Mouse (Mus musculus) urinary bladder, adult 18-20 months (tissue): ENCODE measurements around the gene Arhgef19.
A peak's percentile ranks its signal among the peaks of the same experiment; 100 is the strongest.

Source experiments
- DNase-seq, 2 experiments: peaks; one replicate each; pipeline ENCODE4 v3.0.0; 2022; ENCODE audit warnings: low spot score in 2 of 2, mixed read lengths in 2 of 2

Gene Arhgef19

DNA sequence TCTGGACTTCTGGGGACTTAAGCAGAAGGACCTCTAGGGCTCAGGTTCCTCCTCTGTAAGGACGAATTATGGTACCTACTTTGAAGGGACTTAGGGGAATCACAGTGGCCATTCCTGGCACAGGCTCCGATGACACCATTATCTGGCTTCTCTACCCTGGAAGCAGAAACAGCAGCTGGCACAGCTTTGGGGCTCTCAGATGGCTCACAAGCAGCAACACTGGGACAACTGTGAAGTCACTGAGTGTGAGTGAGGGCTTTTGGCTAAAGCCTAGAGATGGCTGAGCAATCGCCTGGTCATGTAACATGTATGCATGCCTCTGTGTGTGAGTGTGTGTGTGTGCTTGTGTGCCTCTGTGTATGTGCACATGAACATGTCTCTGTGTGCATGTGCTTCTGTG, 2.4 kb upstream of the Arhgef19 start:
- DNase-seq, result no peak

DNA sequence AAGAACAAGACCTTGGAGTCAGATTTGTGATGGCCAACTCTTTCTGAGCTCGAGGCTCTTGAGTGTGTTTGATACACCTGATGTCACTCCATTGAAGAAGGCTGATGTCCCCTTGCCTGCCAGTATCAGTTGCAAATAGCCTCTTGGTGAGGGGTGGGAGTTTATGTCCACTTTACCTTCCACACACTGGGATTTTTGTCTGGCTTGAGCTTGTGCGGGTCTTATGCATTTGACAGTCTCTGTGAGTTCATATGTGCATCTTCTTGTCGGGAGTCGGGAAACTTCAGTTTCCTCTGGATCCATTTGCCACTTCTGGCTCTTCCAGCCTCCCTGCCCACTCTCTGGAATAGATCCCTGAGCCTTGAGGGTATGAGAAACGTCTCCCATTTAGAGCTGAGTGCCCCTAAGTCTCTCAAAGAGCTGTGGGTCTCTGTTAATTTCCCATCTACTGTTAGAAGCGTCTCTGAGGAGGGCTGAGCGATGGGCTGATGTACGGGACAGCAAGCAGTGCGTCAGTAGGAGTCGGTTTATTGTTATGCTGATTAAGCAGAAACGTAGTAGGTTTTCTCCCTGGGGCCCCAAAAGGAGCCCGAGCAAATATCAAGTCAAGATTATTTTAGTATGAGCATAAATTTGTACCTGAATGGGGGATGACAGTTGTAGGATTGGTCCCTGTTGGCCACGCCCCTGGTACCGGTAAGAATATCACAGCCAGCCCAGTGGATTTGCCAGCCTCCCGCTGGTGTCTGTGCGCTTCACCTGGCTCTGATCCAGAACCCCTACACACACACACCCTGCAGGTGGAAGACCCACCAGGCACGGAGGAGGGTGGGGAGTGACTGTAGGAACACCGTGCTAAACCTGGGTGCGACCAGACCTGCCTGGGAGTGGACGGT, 559 bp upstream of the Arhgef19 start:
- no peak for DNase-seq

DNA sequence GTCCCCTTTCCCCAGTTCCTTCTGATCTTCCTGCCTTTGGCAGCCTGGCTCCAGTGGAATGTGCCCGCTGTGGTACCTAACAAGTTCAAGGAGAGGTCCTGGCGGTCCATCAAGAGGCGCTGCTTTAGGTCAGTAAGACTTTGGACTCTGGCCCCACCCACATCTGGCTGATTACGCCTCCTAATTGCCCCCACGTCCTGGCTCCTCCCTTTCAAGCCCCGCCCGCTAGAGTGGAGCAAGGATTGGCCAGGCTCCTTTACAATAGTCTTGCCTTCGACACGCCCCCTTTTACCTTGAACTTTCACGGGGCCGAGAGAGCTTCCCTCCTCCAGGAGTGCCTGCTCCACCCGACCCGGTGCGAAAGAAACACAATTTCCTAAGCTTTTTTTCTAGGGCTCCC, 1.3 kb downstream of the Arhgef19 start:
- peak in 1 of 2 experiments; percentile 53 for DNase-seq

DNA sequence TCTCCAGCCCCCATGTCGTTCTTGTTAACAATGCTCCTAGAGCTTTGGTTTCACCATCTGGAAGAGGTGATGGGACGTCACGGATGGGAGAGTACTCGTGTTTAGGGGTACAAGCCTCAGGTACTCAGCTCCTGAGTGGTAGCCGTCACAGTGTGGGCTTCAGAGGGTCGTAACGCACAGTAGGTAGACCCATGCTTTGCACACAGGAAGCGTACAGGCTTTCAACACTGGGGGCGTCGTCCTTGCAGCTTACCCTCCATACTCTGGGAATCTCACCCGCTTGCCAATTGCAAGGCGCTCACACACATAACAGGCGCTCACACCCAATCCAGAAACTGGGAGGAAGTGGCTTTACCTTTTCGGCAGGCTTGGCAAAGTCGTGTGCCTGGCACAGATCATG, 2.6 kb downstream of the Arhgef19 start:
- no peak for DNase-seq

DNA sequence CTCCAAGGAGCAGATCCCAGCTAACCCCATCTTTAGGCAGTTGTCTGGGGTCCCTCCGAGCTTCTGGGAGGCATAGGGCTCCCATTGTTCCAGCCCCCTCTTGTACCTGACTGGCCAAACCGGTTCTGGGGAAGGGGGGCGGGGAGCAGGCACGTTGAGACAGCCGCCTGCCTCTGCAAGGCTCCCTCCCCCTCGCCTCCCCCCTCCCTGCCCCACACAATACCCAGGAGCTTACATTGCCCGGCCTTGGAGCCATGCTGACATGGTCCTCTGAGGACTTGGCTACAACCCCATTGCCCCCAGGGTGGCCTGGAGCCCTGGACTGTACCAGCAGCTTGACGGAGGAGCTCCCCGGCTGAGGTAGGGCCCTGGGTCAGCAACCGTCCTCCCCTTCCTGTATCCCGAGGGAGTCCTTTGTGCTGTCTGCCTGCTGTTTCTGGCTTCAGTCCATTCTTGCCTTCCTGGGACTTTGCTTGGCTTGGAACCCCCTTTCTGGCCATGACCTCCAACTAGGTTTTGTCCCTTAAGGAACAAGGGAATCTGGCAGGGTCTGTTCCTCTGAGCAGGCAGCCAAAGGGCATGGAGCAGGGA, 3.4 kb downstream of the Arhgef19 start:
- peak; percentile 62 to 66 for DNase-seq

DNA sequence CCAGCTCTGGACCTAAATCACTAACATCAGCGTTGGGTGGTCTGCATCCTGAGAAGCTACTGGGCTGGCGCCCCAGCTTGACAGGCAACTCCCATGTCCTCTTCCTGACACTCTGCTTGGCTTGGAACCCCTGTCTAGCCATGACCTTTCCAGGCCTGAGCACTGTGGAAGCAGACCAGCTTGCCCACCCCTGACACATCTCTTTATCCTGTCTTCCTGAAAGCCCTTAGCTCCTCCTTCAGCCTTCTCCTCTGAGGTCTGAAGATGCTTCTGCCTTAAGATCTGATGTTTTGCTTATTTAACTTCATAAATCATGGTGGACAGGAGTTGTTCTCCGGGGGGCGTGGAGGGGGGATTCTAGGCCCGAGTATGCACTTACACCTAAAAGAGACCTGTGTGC, 4.3 kb downstream of the Arhgef19 start:
- no peak for DNase-seq

DNA sequence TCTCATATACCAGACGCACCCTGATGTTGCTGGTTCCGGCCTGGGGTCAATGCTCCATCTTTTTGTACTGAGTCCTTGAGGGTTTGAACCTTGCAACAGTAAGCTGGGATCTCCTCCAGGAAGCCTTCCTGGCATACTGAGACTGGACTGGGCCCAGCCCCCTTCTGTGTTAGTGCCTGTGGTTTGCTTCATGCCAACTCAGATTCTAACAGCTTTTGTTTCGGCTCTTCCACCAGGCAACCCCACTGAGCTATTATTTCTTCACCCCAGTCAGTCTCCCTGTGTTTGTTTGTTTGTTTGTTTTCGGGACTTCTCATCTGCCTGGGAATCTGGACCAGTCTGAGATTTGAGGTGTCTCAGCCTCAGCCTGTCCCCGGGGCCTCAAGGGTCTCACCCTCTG, 5.1 kb downstream of the Arhgef19 start:
- DNase-seq, result no peak

DNA sequence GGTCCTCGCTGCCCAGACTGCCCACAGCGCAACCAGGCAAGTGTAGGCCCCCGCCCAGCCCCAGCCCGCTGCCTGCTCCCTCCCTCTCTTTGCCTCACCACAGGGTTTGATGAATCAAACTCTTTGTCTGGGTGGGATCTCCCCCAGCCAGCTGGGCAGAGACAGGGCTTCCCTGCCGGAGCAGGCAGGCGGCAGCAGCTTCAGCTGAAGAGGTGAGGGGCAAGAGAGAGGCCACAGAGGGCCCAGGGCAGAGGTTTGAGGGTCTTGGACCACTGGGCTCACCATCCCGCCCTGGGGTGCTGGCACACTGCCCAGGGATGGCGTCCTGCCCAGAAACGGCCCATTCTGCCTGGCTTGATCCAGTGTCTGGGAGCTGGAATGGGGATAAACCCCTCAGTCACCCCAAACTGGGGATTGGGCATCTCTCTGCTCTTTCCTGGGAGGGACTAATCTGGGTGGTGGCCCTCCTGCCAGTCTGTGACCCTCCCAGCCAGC, 5.7 kb downstream of the Arhgef19 start:
- no peak for DNase-seq

DNA sequence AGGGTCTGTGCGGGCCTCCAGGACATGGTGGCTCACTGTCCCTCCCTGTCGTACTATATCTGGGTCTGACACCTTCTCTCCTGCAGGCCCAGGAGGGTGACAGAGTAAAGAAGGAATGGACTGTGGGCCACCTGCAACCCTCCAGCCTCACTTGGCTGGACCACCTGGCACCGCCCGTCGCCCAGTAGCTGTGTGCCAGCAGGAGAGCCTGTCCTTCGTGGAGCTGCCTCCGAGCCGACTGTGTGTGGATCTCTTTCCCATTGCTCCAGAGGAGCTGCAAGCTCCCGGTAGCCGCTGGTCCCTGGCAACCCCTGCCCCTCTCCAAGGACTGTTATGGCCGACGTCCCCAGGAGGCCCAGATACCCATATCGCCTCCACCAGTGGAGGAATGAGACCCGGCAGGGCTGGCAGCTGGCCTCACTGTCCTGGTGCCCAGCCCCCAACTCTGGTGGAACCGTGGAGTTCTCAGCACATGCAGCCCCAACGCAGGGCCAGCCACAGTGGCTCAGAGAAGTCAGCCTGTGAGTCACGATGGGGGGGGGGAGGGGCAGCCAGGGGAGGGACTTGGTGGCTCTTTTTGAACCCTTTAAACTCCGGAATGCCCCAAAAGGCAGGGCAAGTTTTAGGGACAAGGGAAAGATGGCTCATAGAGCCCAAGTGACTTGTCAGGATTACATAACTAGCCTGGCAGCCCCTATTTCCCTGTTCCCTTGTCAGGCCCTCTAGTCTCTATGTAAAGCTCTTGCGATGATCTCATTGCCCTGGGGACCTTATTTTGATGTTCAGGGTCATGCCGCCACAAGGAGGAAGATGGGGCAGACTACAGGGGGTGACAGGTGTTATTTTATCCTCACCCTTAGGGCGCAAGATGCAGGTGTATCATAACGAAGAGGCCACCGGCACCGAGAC, 7.0 kb downstream of the Arhgef19 start:
- no peak for DNase-seq

DNA sequence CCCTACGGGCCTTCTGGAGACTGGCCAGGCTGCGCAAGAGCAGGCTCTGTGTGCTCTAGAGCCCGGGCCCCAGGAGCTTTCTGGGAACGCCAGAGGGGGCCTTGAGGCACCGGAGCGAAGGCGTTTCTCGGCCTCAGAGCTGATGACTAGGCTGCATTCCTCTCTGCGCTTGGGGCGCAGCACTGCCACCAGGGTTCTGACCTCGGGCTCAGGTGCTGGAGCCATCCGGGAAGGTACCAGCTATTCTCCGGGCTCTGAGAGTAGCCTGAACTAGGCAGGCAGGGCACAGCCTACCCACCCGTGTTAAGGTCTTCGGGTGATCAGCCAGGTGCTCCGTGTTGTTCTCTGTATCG, 7.7 kb downstream of the Arhgef19 start:
- DNase-seq, result no peak

DNA sequence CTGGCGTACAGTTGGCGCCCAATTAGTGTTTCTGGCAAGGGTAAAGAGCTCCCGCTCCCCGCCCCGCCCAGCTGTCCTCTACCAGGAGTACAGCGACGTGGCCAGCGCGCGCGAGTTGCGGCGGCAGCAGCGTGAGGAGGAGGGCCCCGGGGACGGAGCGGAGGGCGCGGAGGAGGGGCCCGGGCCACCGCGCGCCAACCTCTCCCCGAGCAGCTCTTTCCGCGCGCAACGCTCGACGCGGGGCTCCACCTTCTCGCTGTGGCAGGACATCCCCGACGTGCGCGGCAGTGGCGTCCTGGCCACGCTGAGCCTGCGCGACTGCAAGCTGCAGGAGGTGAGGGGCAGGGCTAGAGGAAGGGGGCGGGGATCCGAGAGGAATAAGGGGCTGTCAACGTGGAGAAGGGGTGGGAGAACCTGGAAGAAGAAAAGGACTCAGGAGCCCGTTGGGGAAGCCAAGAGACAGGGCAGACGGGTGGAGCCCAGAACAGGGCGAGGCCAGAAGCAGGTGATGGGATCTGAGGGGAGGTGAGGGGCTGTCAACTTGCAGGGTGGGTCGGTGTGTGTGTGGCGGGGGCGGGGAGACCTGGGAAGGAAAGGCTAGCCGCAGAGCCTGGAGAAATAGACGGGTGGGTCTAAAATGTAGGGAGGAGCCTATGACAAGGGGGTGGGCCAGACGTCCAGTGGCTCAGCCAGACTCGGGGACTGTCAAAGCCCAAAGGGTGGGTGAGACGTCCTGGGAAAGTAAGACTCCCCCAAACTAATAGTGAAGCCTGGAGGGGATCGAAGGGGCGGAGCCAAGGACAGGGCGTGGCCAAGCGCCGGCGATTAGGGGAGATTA, 8.7 kb downstream of the Arhgef19 start:
- no peak for DNase-seq

DNA sequence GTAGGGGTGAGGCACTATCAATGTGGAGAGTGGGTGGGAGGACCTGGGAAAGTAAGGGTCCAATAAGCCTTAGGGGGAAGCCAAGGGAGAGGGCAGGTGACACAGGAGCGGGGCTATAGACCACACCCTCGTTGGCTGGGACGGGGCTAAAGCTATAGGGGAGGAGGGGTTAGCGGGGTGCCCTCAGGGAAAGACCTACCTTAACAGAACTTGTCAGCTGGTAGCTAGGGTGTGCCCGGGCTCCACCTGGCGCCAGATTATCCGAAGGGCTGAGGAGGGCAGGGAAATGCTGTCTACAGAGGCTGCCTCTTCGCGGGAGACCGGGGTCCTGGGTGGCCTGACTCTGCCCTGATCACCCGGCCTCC, 9.3 kb downstream of the Arhgef19 start:
- DNase-seq, result no peak

DNA sequence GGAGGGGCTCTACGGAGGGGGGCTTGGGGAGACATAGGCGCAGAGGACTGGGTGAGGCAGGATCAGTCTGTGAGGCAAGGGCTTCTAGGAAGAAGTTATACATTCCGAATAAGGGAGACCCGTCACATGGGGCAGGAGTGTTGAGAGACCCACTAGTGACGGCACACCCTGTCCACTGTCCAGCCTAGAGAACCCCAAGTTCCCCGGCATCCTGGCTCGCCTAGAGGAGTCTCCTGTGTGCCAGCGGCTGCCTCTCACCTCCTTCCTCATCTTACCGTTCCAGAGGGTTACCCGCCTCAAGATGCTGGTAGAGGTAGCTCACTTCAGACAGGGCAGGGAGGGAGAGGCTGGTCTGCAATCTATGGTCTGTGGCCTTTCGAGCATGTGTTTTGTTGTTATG, 10.1 kb downstream of the Arhgef19 start:
- DNase-seq, result no peak

DNA sequence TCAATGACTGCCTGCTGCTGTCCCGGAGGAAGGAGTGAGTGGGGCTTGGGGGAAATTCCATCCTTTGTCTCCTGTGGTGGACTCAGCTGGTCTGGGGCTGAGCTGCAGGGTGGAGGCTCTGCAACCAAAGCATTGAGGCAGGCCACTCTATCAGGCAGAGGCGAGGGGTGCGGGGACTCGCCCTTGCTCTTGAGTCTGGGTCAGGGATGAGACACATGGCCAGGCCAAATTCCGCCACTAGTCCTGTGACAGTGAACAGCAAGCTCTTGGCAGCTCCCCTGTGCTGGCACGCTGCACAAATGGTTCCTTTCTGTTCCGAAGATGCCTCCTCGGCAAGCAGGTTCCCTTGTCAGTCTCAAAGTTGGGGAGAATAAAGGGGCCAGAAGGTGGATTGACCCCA, 11.8 kb downstream of the Arhgef19 start:
- DNase-seq, result no peak

DNA sequence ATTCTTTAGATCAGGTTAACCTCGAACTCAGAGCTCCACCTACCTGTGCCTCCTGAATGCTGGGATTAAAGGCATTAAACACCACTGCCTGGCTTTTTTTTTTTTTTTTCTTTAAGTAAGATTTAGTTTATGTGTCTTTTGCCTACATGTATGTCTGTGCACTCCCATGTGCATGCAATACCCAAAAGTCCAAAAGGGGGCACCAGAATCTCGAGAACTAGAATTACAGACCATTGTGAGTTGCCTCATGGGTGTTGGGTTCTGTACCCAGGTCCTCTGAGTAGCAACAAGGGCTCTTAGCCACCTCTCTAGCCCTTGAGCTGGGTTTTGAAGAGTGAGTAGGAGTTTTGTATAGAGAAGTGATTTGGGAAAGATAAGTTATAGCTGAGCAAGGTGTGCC, 13.3 kb downstream of the Arhgef19 start:
- DNase-seq, result no peak

DNA sequence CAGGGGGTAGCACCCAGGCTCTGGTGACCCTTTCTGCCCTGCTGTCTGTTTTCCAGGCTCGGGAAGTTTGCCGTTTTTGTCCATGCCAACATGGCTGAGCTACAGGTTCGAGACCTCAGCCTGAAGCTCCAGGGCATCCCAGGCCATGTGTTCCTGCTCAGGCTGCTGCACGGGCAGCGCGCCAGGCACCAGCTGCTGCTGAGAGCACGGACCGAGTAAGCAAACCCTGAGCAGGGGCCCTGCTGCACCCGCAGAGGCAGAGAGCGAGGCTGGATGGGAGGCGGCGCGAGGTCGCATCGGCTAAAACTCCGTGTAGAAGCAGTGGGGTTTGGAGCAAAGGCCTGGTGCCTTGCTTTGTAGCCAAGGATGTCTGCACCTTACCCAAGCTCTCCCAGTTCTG, 14.9 kb downstream of the Arhgef19 start:
- DNase-seq, result no peak

DNA sequence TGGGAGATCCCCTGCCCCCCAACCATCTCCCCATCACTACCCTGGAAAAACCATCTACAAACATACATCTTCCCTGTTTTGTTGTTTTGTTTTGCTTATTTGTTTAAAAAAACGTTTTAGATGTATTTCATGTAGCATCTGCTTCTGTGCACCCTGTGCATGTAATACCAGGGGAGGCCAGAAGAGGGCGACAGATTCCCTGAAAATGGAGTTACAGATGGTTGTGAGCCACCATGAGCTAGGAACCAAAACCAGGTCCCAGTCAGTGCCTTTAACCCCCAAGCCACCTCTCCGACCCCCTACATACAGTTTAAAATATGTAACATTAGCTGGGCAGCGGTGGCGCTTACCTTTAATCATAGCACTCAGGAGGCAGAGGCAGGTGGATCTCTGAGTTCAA, 18.1 kb downstream of the Arhgef19 start:
- no peak for DNase-seq

DNA sequence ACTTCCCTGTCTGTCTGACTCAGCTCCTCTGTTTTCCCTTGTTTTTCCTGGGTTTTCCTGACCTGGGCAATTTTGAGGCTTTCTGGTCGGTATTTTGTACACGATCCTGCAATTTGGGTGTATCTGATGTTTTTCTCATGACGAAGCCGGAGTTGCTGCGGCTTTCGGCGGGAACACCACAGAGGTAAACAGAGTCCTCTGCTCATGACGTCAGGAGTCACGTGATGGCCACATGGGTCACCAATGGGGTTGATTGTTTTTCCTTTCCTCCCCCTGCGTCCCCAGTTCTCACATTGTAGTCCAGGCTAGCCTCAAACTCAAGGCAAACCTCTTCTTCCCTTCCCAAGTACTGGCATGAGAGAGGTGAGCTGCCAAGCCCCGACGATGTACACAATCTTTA, 20.1 kb downstream of the Arhgef19 start:
- DNase-seq, result no peak

DNA sequence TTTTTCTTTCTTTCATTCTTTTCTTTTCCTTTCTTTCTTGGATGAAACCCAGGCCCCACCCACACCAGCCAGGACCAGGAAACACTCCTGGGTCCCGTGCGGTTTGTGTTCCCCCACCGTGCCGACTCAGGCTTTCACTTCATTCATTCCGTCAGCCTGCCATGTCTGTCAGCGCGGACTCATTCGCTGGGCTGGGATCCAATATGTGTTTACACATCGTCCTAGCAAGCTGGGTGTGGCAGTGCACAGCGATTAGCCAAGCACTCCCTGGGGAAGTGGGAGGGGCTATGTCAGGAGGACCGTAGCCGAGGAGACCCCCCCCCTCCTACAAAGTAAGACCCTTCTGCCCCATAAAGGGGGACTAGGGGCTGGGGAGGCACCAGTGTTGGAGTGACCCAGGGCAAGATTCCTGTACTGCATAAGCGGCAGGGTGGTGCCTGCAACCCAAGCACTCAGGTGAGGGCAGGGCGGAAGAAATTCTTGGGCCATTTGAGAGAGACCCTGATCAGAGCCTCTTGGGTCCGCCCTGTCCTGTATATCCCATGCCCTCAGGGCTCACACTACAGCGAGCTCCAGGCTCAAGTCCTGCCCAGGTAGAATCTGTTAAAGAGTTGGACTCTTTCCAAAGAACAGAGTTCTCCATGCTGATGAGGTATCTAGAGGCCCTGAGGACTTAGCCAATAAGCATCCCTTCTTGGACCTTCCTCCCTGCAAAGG, 20.9 kb downstream of the Arhgef19 start:
- DNase-seq, result peak in 1 of 2 experiments; percentile 77

DNA sequence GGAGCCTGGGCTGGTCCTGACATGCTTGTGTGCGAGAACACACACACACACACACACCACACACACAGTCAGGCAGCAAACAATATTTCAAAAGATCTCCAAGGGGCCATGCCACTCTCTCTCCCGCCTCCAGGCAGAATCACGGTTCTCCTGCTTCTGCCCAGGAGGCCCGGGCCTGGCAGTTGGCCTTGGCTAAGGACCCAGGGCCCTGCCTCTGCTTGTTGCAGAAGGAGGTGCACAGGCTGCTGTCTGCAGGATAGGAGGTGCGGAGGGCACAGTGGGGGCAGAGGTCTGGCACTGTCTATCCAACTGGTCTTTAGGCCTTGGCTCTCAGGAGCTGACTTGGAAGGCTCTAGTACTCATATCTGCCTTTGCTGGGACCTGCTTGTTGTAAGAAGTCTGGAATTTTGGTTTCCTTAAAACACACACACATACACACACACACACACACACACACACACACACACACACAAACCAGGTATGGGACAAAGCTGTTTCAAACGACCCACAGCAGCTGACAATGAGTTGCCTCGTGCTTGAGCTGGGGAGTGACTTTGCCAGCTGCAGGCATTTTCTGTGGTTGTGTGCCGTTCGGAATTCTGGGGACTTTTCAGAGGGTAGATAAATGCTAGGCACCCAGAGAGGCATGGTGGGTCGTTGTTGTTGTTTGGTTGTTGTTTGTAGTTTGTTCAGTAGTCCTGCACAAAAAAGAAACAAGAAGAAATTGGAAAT, 23.8 kb downstream of the Arhgef19 start:
- DNase-seq, result no peak
